Mouse (Mus musculus) G1E-ER4 (cell line): ENCODE results near the gene Ndufs2. TPM values are rescaled to one million over a fixed set of nuclear protein-coding genes. Genes with fewer than 3 reads are reported as not detected.

Experiments used
- GATA1 ChIP-seq: IDR thresholded peaks from one replicate; pipeline ENCODE4 v1.8.0; 2012; ENCODE audit warnings: low read length, inconsistent platforms
- polyA plus RNA-seq: library from polyadenylated mRNA; stranded (reverse); fragments of >175 nt; gene quantifications from 2 replicates; pipeline ENCODE4 v1.2.3, GENCODE M21; 2012

Gene Ndufs2
- polyA plus RNA-seq, 1 experiment, result 40.4 TPM

DNA sequence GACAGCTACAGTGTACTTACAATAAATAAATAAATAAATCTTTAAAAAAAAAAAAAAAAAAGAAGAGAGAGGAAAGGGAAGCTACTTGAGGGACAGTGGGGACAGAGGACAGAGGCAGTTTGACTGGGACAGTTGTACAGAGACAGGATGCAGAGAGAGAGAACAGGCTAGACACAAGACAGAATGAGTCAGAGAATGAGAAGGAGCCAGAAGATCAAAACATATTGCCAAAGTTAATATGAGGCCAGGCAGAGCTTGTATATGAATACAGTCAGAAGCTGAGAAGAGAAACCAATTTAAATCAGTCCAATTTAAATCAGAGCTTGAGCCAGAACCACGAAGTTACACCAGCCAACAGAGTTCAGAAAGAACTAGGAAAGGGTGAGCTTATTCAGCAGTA, 17.2 kb upstream of the Ndufs2 start:
- no peak for TF ChIP-seq GATA1

DNA sequence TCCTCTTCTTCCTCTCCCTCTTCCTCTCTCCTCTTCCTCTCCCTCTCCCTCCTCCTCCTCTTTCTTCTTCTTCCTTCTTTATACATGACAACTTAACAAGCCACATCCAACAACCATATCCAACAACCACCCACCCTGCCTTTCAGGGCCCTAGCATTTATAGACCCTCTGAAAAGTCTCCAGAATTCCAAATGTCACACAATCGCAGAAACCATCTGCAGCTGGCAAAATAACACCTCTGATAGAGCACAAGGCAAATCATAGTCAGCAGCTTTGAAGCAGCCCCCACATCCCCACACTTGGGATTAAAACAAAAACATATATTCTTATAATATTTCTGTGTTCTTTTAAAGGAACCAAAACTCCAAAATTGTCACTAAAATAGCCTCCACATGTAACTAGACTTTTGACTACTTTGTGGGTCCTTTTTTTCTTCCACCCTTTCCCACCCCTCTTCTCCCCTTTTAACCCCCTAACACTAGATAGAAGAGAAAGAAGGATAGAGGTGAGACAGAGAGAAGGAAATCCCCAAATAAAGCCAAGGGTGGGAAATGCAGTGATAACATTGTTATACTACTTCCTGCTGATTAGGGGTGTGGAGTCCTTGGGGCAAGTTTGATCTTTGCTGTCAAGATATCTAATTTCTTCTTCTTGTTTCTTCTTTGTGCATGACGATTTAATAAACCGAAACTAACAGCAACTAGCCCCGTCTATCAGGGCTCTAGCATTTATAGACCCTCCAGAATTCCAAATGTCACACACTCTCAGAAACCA, 15.0 kb upstream of the Ndufs2 start:
- no peak for TF ChIP-seq GATA1

DNA sequence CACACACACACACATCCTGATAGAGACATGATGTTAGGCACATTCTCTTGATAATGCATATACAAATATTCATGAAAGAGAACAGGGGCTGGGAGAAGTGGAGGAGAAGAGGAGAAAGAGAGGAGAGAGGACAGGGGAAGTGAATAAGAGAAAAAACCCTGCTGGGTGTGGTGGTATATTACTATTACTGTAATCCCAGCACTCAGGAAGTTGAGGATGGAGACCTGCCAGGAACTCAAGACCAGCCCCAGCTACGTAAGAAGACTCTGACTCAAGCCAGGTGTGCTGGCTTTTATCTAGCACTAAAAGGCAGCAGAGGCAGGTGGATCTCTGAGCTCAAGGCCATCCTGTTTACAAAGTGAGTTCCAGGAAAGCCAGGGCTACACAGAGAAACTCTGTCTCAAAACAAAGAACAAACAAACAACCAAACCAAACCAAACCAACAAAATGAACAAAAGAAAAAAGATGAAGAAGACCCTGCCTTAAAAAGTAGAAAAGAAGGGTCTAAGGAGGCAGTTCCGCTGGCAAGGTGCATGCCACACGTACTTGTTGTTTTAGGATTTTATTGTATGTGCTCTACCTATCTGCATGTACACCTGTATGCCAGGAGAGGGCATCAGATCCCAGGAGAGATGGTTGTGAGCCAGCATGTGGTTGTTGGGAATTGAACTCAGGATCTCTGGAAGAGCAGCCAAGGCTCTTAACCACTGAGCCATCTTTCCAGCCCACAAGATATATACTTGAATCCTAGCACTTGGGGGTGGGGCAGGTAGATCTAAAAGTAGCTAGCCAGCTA, 12.7 kb upstream of the Ndufs2 start:
- no peak for TF ChIP-seq GATA1

DNA sequence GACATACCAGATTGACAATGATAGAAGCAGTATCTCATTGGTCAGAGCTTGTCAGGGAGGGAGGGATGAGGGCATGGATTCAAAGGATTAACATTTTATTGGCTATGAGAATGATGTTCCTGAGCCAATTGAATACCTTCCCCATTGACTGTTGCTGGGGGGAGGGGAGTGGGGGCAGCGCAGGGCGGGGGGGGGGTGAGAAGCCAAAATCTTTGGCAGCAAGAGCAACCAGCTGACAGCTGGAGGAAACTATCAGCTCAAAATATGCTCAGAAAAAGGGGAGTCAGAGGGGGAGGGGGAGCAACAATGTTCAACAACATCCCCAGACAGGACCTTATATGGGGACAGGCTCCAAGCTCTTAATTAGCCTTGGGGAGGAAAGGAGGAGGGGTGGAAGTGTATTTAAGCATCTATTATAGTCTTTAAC, 12.0 kb upstream of the Ndufs2 start:
- no peak for TF ChIP-seq GATA1

DNA sequence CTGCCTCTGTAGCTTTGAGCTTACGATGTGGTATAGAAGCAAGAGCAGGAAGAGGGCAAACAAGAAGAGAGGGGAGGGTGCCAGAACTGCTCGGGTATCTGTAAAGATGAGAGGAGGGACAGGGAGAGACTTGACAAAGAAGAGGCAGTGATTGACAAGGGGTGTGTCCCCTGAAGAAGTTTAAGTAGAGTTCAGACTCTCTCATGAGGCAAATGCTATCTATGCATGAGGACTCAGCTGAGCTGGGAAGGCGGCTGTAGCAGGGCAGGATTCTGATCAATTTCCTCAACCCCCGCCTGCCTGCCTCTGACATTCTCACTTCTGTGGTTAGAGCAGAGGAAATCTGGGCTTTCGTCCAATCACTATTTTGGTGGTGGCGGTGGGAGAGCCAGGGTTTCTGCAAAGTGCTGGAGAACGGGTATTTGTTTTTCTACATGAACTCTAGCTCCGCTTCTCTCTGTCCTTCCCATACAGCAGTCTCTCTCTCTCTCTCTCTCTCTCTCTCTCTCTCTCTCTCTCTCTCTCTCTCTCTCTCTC, 11.5 kb upstream of the Ndufs2 start:
- TF ChIP-seq GATA1, result no peak

DNA sequence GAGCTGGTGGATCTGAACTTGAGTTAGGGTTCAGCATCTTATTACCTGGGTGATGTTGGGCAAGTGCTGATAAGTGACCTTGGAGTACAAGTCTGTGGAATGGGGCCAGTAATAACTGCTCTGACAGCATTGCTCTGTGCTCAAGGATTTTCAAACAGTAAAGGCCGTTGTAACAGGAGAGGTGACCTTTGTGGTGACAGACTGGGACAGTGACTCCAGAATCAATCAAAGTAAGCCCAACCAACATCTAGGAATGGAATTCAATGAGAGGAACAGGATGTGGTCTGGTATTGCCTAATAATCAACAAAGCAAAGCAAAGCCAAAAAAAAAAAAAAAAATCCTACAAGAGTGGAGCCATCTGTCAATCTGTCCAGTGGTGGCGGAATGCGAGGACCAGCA, 9.1 kb upstream of the Ndufs2 start:
- TF ChIP-seq GATA1, result no peak

DNA sequence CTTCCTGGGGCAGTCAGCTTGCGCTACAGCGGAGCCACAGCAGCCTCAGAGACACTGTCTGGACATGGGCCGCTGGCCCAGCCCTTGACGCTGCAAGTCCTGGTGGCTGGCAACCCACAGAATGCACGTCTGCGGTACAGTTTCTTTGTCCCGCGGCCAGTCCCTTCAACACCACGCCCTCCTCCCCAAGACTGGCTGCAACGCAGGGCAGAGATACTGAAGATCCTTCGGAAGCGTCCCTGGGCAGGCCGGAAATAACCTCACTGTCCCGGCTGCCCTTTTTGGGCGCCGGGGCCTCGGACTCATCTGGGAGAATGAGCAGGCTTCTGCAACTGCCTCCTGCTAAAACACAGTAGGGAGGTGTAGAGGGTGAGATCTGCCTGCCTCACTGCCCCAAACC, 7.7 kb upstream of the Ndufs2 start:
- no peak for TF ChIP-seq GATA1

DNA sequence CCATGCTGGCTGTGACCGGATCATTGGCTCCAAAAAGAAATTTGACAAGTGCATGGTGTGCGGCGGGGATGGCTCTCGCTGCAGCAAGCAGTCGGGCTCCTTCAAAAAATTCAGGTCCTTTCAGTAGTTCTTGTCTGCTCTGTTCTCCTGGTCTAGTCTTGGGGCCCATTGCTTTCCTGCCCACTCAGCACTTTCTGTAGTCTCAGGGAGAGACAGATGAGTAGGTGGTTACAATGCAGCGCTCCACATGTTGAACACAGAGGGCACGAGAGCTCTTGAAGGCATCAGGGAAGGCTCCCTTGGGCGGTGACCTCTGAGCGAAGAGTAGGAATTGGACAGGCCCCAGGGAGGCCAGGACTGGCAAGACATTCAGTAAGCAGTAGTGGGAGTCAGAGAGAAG, 6.6 kb upstream of the Ndufs2 start:
- TF ChIP-seq GATA1, result no peak

DNA sequence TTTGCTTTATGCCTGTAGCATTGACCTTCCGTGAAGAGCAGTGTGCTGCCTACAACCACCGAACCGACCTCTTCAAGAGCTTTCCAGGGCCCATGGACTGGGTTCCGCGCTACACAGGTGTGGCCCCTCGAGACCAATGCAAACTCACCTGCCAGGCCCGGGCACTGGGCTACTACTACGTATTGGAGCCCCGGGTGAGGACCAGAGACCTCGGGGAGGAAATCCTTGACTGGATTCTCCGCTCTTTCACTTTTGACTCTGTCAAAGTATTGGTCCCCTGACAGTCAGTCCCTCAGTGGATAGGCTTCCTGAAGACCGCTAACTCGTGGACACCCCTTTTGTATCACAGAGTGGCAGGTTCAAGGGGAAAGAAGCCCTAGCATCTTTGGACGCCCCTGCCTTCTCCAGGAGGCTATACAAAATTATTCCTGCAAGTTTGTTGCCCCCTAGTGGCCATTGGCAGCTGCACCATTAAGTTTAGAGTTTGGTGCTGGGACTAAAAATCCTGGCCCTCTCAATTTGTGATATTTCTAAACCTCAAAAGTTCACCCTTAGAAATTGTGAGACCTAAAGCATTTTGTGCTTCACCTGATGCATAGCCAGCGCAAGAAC, 5.9 kb upstream of the Ndufs2 start:
- TF ChIP-seq GATA1, result no peak

DNA sequence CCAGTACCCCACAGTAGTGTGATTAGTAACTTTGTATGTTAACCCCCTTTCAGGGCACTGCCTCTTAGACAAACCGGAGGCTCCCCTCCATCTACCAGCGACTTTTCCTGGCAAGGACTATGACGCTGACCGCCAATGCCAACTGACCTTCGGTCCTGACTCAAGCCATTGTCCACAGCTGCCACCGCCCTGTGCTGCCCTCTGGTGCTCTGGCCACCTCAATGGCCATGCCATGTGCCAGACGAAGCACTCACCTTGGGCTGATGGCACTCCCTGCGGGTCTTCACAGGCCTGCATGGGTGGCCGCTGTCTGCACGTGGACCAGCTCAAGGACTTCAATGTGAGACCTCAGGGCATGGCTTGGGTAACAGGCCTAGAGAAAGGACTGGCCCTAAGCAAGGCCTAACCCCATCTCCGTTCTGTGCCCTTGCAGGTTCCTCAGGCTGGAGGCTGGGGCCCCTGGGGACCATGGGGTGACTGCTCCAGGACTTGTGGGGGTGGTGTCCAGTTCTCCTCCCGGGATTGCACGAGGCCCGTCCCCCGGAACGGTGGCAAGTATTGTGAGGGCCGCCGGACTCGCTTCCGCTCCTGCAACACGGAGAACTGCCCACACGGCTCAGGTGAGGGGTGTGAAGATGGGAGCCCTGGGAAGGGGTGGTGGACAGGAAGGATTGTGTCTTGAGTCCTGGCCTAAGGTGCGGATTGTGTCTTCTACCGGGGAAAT, 5.1 kb upstream of the Ndufs2 start:
- TF ChIP-seq GATA1, result no peak

DNA sequence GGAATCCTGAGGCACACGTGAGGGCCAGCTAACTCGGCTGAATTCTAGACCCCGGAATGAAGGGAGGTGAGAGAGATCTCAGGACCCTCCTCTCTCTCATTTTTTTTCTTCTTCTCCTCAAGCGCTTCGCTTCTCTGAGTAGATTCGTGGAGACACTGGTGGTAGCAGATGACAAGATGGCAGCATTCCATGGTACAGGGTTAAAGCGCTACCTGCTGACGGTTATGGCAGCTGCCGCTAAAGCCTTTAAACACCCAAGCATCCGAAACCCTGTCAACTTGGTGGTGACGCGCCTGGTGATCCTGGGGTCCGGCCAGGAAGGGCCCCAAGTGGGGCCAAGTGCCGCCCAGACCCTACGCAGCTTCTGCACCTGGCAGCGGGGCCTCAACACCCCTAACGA, 1.2 kb upstream of the Ndufs2 start:
- no peak for TF ChIP-seq GATA1

DNA sequence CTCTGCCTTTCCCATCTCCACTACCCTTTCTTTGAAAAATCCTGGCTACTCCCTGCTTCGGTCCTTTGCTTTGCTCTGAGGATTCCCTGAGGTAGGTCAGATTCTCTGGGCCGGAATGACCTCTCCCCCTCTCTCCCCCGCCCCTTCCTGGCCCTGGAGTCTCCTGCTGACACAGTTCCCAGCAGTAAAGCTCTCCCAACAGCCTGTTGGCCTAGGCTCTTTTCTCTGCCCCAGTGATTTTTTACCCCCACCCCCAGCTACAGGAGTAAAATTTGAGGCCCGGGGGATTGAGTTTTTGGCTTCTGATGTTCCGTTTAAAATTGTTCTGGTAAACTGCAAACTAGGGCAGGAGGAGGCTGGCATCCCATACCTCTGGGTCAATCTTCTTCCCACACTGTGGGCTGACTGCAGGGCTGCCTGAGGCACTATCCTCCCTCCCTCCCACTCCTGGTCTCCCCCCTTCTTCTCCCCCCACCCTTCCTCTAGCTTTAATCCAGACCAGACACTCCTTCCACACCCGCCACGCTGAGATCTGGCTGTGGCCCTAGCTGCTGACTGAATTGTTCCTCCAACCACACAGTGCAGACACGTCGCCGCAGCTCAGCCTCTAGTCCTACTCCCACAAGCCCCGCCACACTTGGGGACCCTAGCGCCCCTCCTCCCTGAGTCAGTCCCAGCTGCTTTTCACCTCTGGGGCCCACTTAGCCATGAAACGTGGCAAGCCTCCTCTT, 571 bp upstream of the Ndufs2 start:
- TF ChIP-seq GATA1, result no peak

DNA sequence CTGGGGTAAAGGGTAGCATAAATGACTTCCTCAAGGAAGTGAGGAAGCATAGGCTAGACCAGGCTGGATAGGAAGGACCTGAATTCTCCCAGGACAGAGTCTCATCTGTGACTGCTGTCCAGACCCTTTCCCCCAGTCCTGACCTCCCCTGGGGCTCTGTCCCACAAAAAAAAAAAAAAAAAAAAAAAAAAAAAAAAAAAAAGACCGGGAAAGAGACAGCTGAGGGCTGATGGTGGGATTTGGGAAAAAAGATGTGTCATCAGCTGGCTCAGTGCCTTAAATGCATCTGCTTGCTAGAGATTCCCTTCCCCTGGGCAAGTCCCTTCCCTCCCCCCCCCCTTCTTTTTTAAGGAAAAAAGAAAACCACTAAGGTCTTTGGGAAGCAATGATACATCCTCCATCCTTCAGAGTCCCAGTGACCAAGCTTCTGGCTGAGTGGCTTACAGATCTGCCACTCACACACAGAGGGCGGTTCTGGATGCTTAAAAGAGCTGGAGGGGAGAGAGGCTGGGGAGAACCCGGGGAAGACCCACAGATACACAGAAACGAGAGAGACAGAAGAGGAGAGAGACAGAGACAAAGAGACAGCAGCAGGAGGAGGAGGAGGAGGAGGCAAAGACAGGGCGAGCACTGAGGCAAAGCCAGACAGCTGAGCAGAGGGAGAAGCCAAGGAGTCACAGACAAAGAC, 1.1 kb downstream of the Ndufs2 start, which contains the start of gene Adamts4:
TSS of gene Adamts4 (plus strand) at position 509 of the 688 bp plus-strand sequence.
- TF ChIP-seq GATA1, result no peak
